Mouse (Mus musculus) C2C12 (cell line): ENCODE data around the gene Tgfbr3. TPM values are rescaled to one million over a fixed set of nuclear protein-coding genes. Genes with fewer than 3 reads are reported as not detected.

Experiments used
- H3K27me3 ChIP-seq: one replicate; pipeline ENCODE4 v1.6.1; 2011; ENCODE audit not compliant: control insufficient read depth, insufficient read depth, insufficient read length
- H3K36me3 ChIP-seq: one replicate; pipeline ENCODE4 v1.6.1; 2011; ENCODE audit not compliant: control insufficient read depth, insufficient read depth
- H3K4me3 ChIP-seq: one replicate; pipeline ENCODE4 v1.5.1; 2011; ENCODE audit warnings: mild to moderate bottlenecking, control low read depth; ENCODE audit not compliant: poor library complexity, insufficient read depth, severe bottlenecking
- H3K79me2 ChIP-seq: one replicate; pipeline ENCODE4 v1.6.1; 2011; ENCODE audit not compliant: control insufficient read depth, insufficient read depth
- H3K79me3 ChIP-seq: one replicate; pipeline ENCODE4 v1.6.1; 2011; ENCODE audit warnings: low read depth, control low read depth
- H3ac ChIP-seq: one replicate; pipeline ENCODE3; 2011; ENCODE audit warnings: low read depth; ENCODE audit not compliant: control insufficient read depth, insufficient read length
- CEBPB ChIP-seq: IDR thresholded peaks from one replicate; pipeline ENCODE4 v1.6.1; 2011; ENCODE audit warnings: low read depth, mild to moderate bottlenecking, control low read depth, moderate library complexity
- CTCF ChIP-seq: IDR thresholded peaks from one replicate; pipeline ENCODE4 v1.5.1; 2011; ENCODE audit not compliant: control insufficient read depth, insufficient read depth, insufficient read length
- FOSL1 ChIP-seq: IDR thresholded peaks from one replicate; pipeline ENCODE4 v1.8.0; 2011; ENCODE audit warnings: mild to moderate bottlenecking, low read length; ENCODE audit not compliant: poor library complexity, insufficient read depth, severe bottlenecking
- MAX ChIP-seq: IDR thresholded peaks from one replicate; pipeline ENCODE4 v1.6.1; 2011; ENCODE audit warnings: mild to moderate bottlenecking, control low read depth
- MYOD1 ChIP-seq: IDR thresholded peaks from one replicate; pipeline ENCODE4 v1.6.1; 2011; ENCODE audit warnings: low read depth; ENCODE audit not compliant: control insufficient read depth, insufficient read length
- MYOG ChIP-seq: IDR thresholded peaks from one replicate; pipeline ENCODE4 v1.6.1; 2011; ENCODE audit not compliant: control insufficient read depth, insufficient read length; ENCODE audit errors: extremely low read depth
- USF1 ChIP-seq: IDR thresholded peaks from one replicate; pipeline ENCODE4 v1.6.1; 2011; ENCODE audit warnings: low read depth, mild to moderate bottlenecking, control low read depth, moderate library complexity
- polyA plus RNA-seq: library from polyadenylated mRNA; unstranded; fragments of >200 nt; fragmentation: generic; extraction: Trizol; gene quantifications from one replicate; pipeline ENCODE4 v1.2.1, GENCODE M21; 2012; ENCODE audit warnings: missing spikeins

Gene Tgfbr3
- polyA plus RNA-seq, 1 experiment = 0.20 TPM

DNA sequence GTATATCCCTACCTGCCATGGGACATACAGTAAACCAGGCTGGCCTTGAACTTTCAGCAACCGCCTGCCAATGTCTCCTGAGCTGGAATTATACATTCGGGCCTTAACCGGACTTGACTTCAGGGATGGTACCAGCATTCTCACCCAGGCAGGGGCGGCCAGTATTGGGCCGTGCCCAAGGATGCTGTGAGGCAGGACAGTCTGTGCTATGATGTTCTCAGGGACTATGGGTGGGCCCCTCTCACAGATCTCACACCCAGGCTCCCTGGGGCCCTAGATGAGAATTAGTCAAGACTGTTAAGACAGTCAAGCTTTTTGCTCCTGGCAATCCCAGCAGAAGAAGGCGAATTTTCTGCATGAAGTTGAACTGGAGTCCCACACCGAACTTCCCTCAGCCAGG, 211.5 kb downstream of the Tgfbr3 start:
- H3K27me3 ChIP-seq = no peaks in the 10 kb centered on the region
- H3K4me3 ChIP-seq = no peak overlapping the region
- no peak for TF ChIP-seq CEBPB
- no peak for TF ChIP-seq MYOG
- TF ChIP-seq MYOD1 = no peak
- no peak for TF ChIP-seq FOSL1
- no peak overlapping the region for H3ac ChIP-seq
- no peaks in the 10 kb centered on the region for H3K36me3 ChIP-seq
- H3K79me3 ChIP-seq = no peaks in the 10 kb centered on the region
- H3K79me2 ChIP-seq = no peaks in the 10 kb centered on the region

DNA sequence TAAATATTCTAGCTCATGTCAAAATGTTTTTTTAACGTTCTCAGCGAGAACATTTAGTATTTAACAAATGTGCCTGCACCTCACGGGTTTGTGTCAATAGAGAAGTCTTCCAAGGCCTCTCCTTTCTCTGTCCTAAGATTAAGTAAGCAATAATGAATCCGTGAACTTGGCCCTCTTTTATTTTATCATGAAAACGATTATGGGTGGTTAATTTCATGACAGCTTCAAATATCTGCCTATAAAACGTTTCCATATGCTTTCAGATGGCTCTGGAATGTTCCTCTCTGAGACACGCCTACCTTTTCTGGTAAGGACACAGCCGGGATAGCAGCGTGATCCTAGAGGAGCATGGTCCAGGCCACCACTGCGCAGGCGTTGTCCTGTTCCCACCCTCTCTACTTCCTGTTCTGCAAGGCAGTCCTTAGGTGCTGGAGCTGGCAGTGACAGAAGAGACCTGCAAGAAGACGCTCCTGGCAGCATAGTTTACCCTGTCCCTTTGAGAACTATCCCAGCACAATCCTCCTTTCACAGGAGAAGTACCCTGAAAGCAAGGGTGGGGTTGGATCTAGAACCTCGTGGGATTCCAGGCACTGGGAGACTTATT, 214.3 kb downstream of the Tgfbr3 start:
- TF ChIP-seq MYOG (no peak), FOSL1 (no peak), CEBPB (no peak), MAX (no peak)
- no peaks in the 10 kb centered on the region for H3K36me3 ChIP-seq
- H3K79me3 ChIP-seq = no peaks in the 10 kb centered on the region

DNA sequence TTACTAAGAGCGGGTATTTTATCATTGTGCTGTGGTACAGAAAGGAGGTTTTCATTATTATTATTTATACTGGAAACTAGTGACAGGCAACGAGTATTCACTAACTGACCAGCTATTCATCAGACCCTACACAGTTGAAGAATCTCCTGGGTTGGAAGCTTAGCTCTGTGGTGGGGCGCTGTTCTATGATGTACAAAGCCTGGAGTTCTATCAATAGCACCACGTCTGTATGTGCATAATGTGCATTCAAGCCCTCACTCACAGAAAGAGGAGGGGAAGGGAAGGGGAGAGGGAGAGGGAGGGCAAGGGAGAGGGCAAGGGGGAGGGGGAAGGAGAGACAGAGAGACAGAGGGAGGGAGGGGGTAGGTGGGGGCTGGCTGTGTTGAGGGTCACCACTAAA, 215.1 kb downstream of the Tgfbr3 start:
- Histone ChIP-seq H3K79me3 (no peaks in the 10 kb centered on the region), H3K36me3 (no peaks in the 10 kb centered on the region), H3K27me3 (no peaks in the 10 kb centered on the region), H3K4me3 (no peak overlapping the region), H3ac (no peak overlapping the region), H3K79me2 (no peaks in the 10 kb centered on the region)
- no peak for TF ChIP-seq FOSL1

More for the DNA sequence above, 214.3 kb downstream of the Tgfbr3 start:
- no peaks in the 10 kb centered on the region for H3K79me2 ChIP-seq
- H3K27me3 ChIP-seq = no peaks in the 10 kb centered on the region
- H3K4me3 ChIP-seq = no peak overlapping the region
- no peak overlapping the region for H3ac ChIP-seq

DNA sequence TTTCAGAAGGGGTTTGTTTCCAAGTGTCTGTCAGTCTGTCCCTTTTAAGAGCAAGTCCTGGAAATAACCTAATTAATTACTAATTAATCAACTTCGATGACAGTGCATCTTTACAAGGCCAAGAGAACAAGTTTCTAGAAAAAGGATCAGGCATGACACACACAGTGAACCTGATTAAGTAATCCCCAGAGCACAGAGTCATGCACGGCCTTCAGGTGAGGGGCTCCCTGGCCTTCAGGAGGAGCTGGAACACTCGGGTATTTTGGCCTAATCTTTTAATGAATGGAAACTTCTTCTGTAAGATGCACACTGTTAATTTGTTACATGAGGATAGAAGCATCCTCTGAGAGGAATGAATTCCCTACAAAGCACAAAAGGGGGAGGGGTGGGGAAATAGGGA, 215.9 kb downstream of the Tgfbr3 start:
- H3K27me3 ChIP-seq = no peaks in the 10 kb centered on the region
- H3ac ChIP-seq = no peak overlapping the region
- H3K79me3 ChIP-seq = no peaks in the 10 kb centered on the region
- no peak overlapping the region for H3K4me3 ChIP-seq
- TF ChIP-seq USF1 = no peak
- TF ChIP-seq FOSL1 = no peak
- TF ChIP-seq MYOD1 = no peak
- no peak for TF ChIP-seq MYOG
- no peak for TF ChIP-seq CEBPB
- no peak for TF ChIP-seq CTCF
- no peak for TF ChIP-seq MAX
- no peaks in the 10 kb centered on the region for H3K79me2 ChIP-seq
- H3K36me3 ChIP-seq = no peaks in the 10 kb centered on the region

DNA sequence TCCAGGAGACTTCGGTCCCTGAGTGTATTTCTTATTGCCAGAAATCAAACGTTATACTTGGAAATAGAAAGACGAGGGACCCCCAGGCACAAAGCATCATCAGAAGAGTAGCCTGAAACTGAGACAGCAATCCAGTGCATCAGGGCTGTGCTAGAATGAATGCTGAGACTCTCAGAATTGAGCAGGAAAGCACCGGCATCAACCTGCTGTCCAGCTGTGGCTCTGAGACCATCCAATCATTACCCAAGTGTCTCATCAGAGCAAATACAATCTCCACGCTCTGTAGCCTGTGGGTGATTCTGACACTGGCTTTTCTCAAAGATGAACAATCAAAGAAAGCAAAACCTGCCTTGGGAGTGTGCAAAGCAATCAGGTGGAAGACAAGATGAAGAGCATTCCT, 221.3 kb downstream of the Tgfbr3 start:
- no peak overlapping the region for H3K4me3 ChIP-seq
- H3K79me3 ChIP-seq = no peaks in the 10 kb centered on the region
- H3ac ChIP-seq = no peak overlapping the region
- H3K36me3 ChIP-seq = no peaks in the 10 kb centered on the region
- H3K27me3 ChIP-seq = no peaks in the 10 kb centered on the region
- no peaks in the 10 kb centered on the region for H3K79me2 ChIP-seq
- TF ChIP-seq MYOG = no peak
- no peak for TF ChIP-seq USF1
- TF ChIP-seq CEBPB = no peak
- TF ChIP-seq CTCF = no peak
- no peak for TF ChIP-seq FOSL1
- no peak for TF ChIP-seq MYOD1
- no peak for TF ChIP-seq MAX

DNA sequence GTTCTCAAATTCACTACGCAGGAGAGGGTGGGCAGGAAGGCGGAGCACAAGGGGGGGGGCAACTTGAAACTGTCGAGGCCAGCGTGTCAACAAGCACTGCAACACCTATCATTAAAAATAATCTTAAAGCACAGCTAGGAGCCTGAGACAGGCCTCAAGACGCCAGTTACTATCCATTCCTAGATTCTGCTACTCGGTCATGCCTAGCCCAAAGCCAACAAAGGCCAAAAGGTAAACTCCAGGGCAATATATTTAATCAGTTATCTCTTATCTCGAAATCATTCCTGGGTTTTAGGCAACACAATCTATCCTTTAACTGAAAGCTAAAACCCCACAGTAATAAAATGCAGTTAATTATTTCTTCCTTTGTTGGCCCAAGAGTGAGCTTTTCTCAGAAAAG, 221.9 kb downstream of the Tgfbr3 start:
- Histone ChIP-seq H3K79me2 (no peaks in the 10 kb centered on the region), H3K4me3 (no peak overlapping the region), H3K79me3 (no peaks in the 10 kb centered on the region), H3ac (no peak overlapping the region), H3K36me3 (no peaks in the 10 kb centered on the region), H3K27me3 (no peaks in the 10 kb centered on the region)
- TF ChIP-seq MYOD1 (no peak), CTCF (no peak), CEBPB (no peak), FOSL1 (no peak), USF1 (no peak), MYOG (no peak), MAX (no peak)
